Mouse (Mus musculus) lung, adult 2 months (tissue): ENCODE data around the gene Ifitm6. TPM values are rescaled to one million over a fixed set of nuclear protein-coding genes. Genes with fewer than 3 reads are reported as not detected.

ENCODE experiments used
- DNase-seq: peaks from one replicate; pipeline ENCODE4 v3.0.0; 2022
- H3K4me1 ChIP-seq: fragments of 200-500 bp; 2 replicates; pipeline ENCODE4 v1.6.1; 2011; ENCODE audit warnings: low read length; ENCODE audit not compliant: control insufficient read depth, insufficient read depth
- H3K4me3 ChIP-seq: fragments of 200-500 bp; replicated peaks from 2 replicates; pipeline ENCODE3; 2011; ENCODE audit warnings: low read depth, mild to moderate bottlenecking, control low read depth, low read length; ENCODE audit errors: extremely low read depth
- CTCF ChIP-seq: fragments of 200-500 bp; IDR thresholded peaks from 2 replicates; pipeline ENCODE4 v1.5.1; 2011; ENCODE audit warnings: mild to moderate bottlenecking, low read length, control low read depth; ENCODE audit not compliant: insufficient read depth
- POLR2A ChIP-seq: fragments of 200-500 bp; IDR thresholded peaks from 2 replicates; pipeline ENCODE4 v1.6.1; 2011; ENCODE audit warnings: low read depth, mild to moderate bottlenecking, control low read depth, low read length, borderline replicate concordance; ENCODE audit errors: extremely low read depth
- WGBS: fragments of 180-500 bp; shearing (Covaris S2); methylation state at CpG from one replicate; pipeline ENCODE4 v1.1.7; 2018; 5-methylcytosine and 5-hydroxymethylcytosine counted together
- polyA plus RNA-seq: library from polyadenylated mRNA; depleted of rRNA; stranded (reverse); fragments of >200 nt; gene quantifications from 2 replicates; pipeline ENCODE4 v1.2.3, GENCODE M21; 2012

Gene Ifitm6
- polyA plus RNA-seq, 1 experiment = 24.3 TPM

GRCm38 (mm10) chr7:141030390-141030789 is 12.7 kb upstream of the Ifitm6 start:
- 72% methylated on average over 3 of the region's 3 CpGs for WGBS
- Histone ChIP-seq H3K4me3 (no peak overlapping the region), H3K4me1 (no peaks in the 10 kb centered on the region; the same call in 1 of the 2 replicates)
- TF ChIP-seq POLR2A (no peak), CTCF (no peak)
- no peak for DNase-seq

- TF ChIP-seq CTCF (no peak), POLR2A (no peak)
These were observed 11.1 kb upstream of the Ifitm6 start, which contains the start of gene Gm17387 for GRCm38 (mm10) chr7:141028831-141029230. Gm17387 (plus strand) TSS chr7:141029131.

GRCm38 (mm10) chr7:141026740-141027098 is 9.0 kb upstream of the Ifitm6 start:
- no peak for TF ChIP-seq CTCF
- no peak overlapping the region for H3K4me3 ChIP-seq
- WGBS = 41% methylated on average over 5 of the region's 5 CpGs
- no peaks in the 10 kb centered on the region; the same call in 1 of the 2 replicates for H3K4me1 ChIP-seq
- DNase-seq = no peak

More at GRCm38 (mm10) chr7:141028831-141029230, 11.1 kb upstream of the Ifitm6 start, which contains the start of gene Gm17387:
- no peak for DNase-seq
- Histone ChIP-seq H3K4me1 (no peaks in the 10 kb centered on the region; the same call in 1 of the 2 replicates), H3K4me3 (no peak within 1 kb of the TSS)
- 99% methylated on average over 2 of the region's 2 CpGs for WGBS

GRCm38 (mm10) chr7:141026097-141026739 is 8.5 kb upstream of the Ifitm6 start:
- no peaks in the 10 kb centered on the region; the same call in 1 of the 2 replicates for H3K4me1 ChIP-seq
- no peak for TF ChIP-seq CTCF
- no peak for TF ChIP-seq POLR2A
- no peak overlapping the region for H3K4me3 ChIP-seq
- DNase-seq = no peak
- 27% methylated on average over 6 of the region's 6 CpGs for WGBS

- no peaks in the 10 kb centered on the region; the same call in 1 of the 2 replicates for H3K4me1 ChIP-seq
- WGBS = 50% methylated on average over 6 of the region's 6 CpGs
- no peak for DNase-seq
- TF ChIP-seq CTCF (no peak), POLR2A (no peak)
- H3K4me3 ChIP-seq = no peak overlapping the region
These were observed 7.4 kb upstream of the Ifitm6 start for GRCm38 (mm10) chr7:141024865-141025838.

GRCm38 (mm10) chr7:141021489-141022449 is 4.0 kb upstream of the Ifitm6 start:
- Histone ChIP-seq H3K4me1 (no peaks in the 10 kb centered on the region; the same call in 1 of the 2 replicates), H3K4me3 (no peak overlapping the region)
- WGBS = 74% methylated on average over 14 of the region's 14 CpGs
- TF ChIP-seq POLR2A (no peak), CTCF (no peak)
- no peak for DNase-seq

- no peaks in the 10 kb centered on the region for H3K4me1 ChIP-seq
- WGBS = 94% methylated on average over 5 of the region's 5 CpGs
- no peak for DNase-seq
- no peak overlapping the region for H3K4me3 ChIP-seq
- no peak for TF ChIP-seq POLR2A
- no peak for TF ChIP-seq CTCF
These were observed 1.3 kb upstream of the Ifitm6 start for GRCm38 (mm10) chr7:141019028-141019427.

- DNase-seq = no peak
- H3K4me1 ChIP-seq = no peaks in the 10 kb centered on the region
- no peak overlapping the region for H3K4me3 ChIP-seq
- TF ChIP-seq CTCF = no peak
- no peak for TF ChIP-seq POLR2A
- 80% methylated on average over 10 of the region's 10 CpGs for WGBS
These were observed 722 bp downstream of the Ifitm6 start for GRCm38 (mm10) chr7:141016707-141017697.
